Mouse (Mus musculus): ENCODE results near the gene Tuba3b. TPM values are rescaled to one million over a fixed set of nuclear protein-coding genes. Genes with fewer than 3 reads are reported as not detected.

The Tuba3b gene
- polyA plus RNA-seq (2012), result not detected in 2 replicates

DNA sequence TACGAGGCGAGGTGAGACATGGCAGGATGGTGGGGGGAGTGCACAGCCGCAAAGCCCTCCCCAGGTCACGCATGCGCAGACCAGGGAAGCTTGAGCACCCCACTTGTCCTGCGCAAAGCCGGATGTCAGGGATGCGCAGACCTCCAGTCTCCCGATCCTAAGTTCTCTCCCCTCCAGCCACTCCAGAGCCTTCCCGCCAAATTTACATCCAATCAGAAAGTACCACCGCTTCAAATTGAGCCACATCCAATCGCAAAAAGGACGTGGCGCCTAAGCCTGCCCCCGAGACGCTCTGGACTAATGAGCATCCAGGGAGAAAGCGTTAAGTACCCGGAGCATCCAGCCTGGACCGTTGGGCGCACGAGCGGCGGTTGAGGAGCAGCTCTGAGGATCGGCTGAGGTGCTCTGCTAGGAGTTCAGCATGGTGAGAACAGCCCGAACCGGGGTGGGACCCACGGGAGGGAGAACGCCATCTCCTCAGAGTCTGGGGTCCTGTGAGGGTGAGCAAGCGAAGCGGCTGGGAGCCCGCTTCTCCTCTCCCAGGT, at the start of gene Tuba3b:
Tuba3b (plus strand) TSS at position 92 of the 545 bp plus-strand sequence.

DNA sequence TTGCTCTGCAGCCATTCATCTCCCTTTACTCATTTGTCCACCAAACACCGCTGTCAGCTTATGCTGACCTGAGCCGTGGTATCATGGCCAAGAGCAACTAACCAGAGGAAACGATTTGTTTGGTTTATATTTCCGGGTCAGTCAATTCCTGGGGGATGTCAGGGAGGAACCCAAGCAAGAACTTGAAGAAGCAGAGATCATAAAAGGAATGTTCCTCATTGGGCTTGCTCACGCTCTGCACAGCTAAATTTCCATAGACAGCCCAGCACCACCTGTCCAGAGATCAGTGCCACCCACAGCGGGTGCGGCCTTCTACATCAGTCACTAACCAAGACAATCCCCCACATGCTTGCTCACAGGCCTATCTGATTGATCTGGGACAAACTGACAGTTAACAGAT, 1.3 kb upstream of the Tuba3b start, which contains the start of gene Lmntd1:
Lmntd1 (minus strand) TSS at position 101 of the 400 bp plus-strand sequence.

Other genes with a start within 250 kb of the Tuba3b start
- gene Lmntd1, start 1.4 kb upstream of the Tuba3b start, polyA plus RNA-seq (2012), result 0.10 TPM in 1 of 2 replicates, not detected in the other
- 4.5 and 5.1 TPM in 2 replicates for gene Rassf8, start 131.0 kb downstream of the Tuba3b start, polyA plus RNA-seq (2012)
- 0.95 and 1.2 TPM in 2 replicates for gene Bhlhe41, start 249.8 kb downstream of the Tuba3b start, polyA plus RNA-seq (2012)

Data from megakaryocyte-erythroid progenitor cell, adult 5 weeks (primary cell).